Mouse (Mus musculus): ENCODE results near the gene Psmd9.

Gene Psmd9

GRCm38 (mm10) chr5:123256841-123257755 lies 87.9 kb downstream of the Psmd9 start:
- peak; percentile 51 for DNase-seq

- DNase-seq: peak; percentile 84
These were observed 89.8 kb downstream of the Psmd9 start for GRCm38 (mm10) chr5:123258990-123259389.

GRCm38 (mm10) chr5:123260698-123261097 lies 91.5 kb downstream of the Psmd9 start:
- DNase-seq: no peak

GRCm38 (mm10) chr5:123266909-123267308 lies 97.7 kb downstream of the Psmd9 start:
- no peak for DNase-seq

GRCm38 (mm10) chr5:123268477-123269474 lies 99.6 kb downstream of the Psmd9 start:
- DNase-seq: no peak

- no peak for DNase-seq
These were observed 101.7 kb downstream of the Psmd9 start for GRCm38 (mm10) chr5:123270917-123271316.

GRCm38 (mm10) chr5:123272927-123273326 lies 103.7 kb downstream of the Psmd9 start:
- no peak for DNase-seq

- DNase-seq: no peak
These were observed 107.6 kb downstream of the Psmd9 start for GRCm38 (mm10) chr5:123276636-123277341.

- peak; percentile 36 for DNase-seq
These were observed 108.1 kb downstream of the Psmd9 start for GRCm38 (mm10) chr5:123277342-123277701.

GRCm38 (mm10) chr5:123277704-123278103 lies 108.5 kb downstream of the Psmd9 start:
- DNase-seq: no peak

- no peak for DNase-seq
These were observed 110.0 kb downstream of the Psmd9 start for GRCm38 (mm10) chr5:123279248-123279647.

- DNase-seq: no peak
These were observed 112.3 kb downstream of the Psmd9 start for GRCm38 (mm10) chr5:123281336-123282136.

GRCm38 (mm10) chr5:123285174-123285573 lies 116.0 kb downstream of the Psmd9 start:
- DNase-seq: peak; percentile 47

- peak; percentile 51 for DNase-seq
These were observed 118.9 kb downstream of the Psmd9 start for GRCm38 (mm10) chr5:123288079-123288478.

GRCm38 (mm10) chr5:123294653-123295052 lies 125.4 kb downstream of the Psmd9 start:
- no peak for DNase-seq

GRCm38 (mm10) chr5:123296224-123296806 lies 127.1 kb downstream of the Psmd9 start:
- peak; percentile 26 for DNase-seq

- no peak for DNase-seq
These were observed 128.0 kb downstream of the Psmd9 start for GRCm38 (mm10) chr5:123296972-123297754.

- no peak for DNase-seq
These were observed 128.6 kb downstream of the Psmd9 start for GRCm38 (mm10) chr5:123297830-123298229.

GRCm38 (mm10) chr5:123298526-123298925 lies 129.3 kb downstream of the Psmd9 start:
- DNase-seq: peak; percentile 8
